ENCODE assay signal across 20 mouse cellular contexts in genomic region chr10:92510677-92511076, GRCm38 (mm10).
A peak's percentile ranks its signal among the peaks of the same experiment; 100 is the strongest.
DNase-seq lines count a peak whose midpoint lies in the region; ATAC-seq lines count a peak whose summit lies in the region.
"Had no signal": no experiment of that assay in that cellular context is flagged by ENCODE, and none has a peak within 500 bp of the region (broad histone marks: within the 10 kb centered on the region; RNA-seq: fewer than 3 reads in every experiment).

No protein-coding gene starts in this region.

- DNase-seq in frontal cortex, postnatal 36 days (ENCODE audit: low spot score in 2 of 2), result peak; percentile 5 to 28
- no peak for DNase-seq in frontal cortex, postnatal 10 days (ENCODE audit: low spot score in 2 of 2)
- peak; percentile 14 for DNase-seq in right cerebral cortex, adult 18-20 months
- no peak for DNase-seq in right cerebral cortex, adult 2 months (ENCODE audit: low spot score in 2 of 2)
- peak; percentile 4 to 19 for DNase-seq in right cerebral cortex, postnatal 36 days (ENCODE audit: low spot score in 2 of 2)
- DNase-seq in right cerebral cortex, postnatal 25 days, result no peak
- peak; percentile 42 for DNase-seq in telencephalon, adult 2 months (ENCODE audit: low read depth, low spot score)
- DNase-seq: adrenal gland, adult 2 months; adrenal gland, postnatal 10 days; adrenal gland, postnatal 25 days; cerebellum, adult 11-12 months; cerebellum, adult 2 months; cerebellum, adult 9-10 months; cerebellum, postnatal 10 days; cerebellum, postnatal 25 days had no signal

- no peak overlapping the region for H3K4me3 ChIP-seq in neural tube, embryonic 15.5 days (replicated peaks)
- H3K4me3 ChIP-seq: embryonic facial prominence, embryonic 10.5 days; embryonic facial prominence, embryonic 12.5 days; forebrain, embryonic 13.5 days; forebrain, embryonic 15.5 days had no signal

- no peak overlapping the region for H3K27ac ChIP-seq in neural tube, embryonic 15.5 days (replicated peaks)
- H3K27ac ChIP-seq: embryonic facial prominence, embryonic 10.5 days; embryonic facial prominence, embryonic 12.5 days; forebrain, embryonic 13.5 days; forebrain, embryonic 15.5 days had no signal

- no peak overlapping the region for H3K4me2 ChIP-seq in neural tube, embryonic 15.5 days
- H3K4me2 ChIP-seq: embryonic facial prominence, embryonic 12.5 days; forebrain, embryonic 13.5 days; forebrain, embryonic 15.5 days had no signal

- H3K4me1 ChIP-seq in neural tube, embryonic 15.5 days, result no peaks in the 10 kb centered on the region; the same call in 1 of the 2 replicates
- H3K4me1 ChIP-seq: embryonic facial prominence, embryonic 10.5 days; embryonic facial prominence, embryonic 12.5 days; forebrain, embryonic 13.5 days; forebrain, embryonic 15.5 days had no signal

- no peak for ATAC-seq in neural tube, embryonic 15.5 days (ENCODE audit: low FRiP score)
- ATAC-seq: forebrain, embryonic 13.5 days; forebrain, embryonic 15.5 days had no signal

- WGBS in neural tube, embryonic 15.5 days, result 89% methylated on average over 2 of the region's 2 CpGs

- H3K9me3 ChIP-seq in neural tube, embryonic 15.5 days (replicated peaks), result no peaks in the 10 kb centered on the region
- H3K9me3 ChIP-seq: embryonic facial prominence, embryonic 10.5 days; embryonic facial prominence, embryonic 12.5 days; forebrain, embryonic 13.5 days; forebrain, embryonic 15.5 days had no signal

- no peaks in the 10 kb centered on the region for H3K36me3 ChIP-seq in neural tube, embryonic 15.5 days
- H3K36me3 ChIP-seq: embryonic facial prominence, embryonic 10.5 days; embryonic facial prominence, embryonic 12.5 days; forebrain, embryonic 15.5 days had no signal

- no peaks in the 10 kb centered on the region for H3K27me3 ChIP-seq in neural tube, embryonic 15.5 days (replicated peaks)
- H3K27me3 ChIP-seq: embryonic facial prominence, embryonic 12.5 days; forebrain, embryonic 13.5 days; forebrain, embryonic 15.5 days had no signal

- H3K9ac ChIP-seq in neural tube, embryonic 15.5 days (replicated peaks), result no peak overlapping the region
- H3K9ac ChIP-seq: embryonic facial prominence, embryonic 12.5 days; forebrain, embryonic 13.5 days; forebrain, embryonic 15.5 days had no signal

Comparison
In these comparisons a context has a peak if more than half of its experiments do, and no peak if none do; other contexts are left out.
1. DNase-seq: peak in frontal cortex, postnatal 36 days (2 of 2), right cerebral cortex, adult 18-20 months (single experiment), right cerebral cortex, postnatal 36 days (2 of 2) and telencephalon, adult 2 months (single experiment); none in frontal cortex, postnatal 10 days (0 of 2), right cerebral cortex, adult 2 months (0 of 2) and right cerebral cortex, postnatal 25 days (single experiment).